Mouse (Mus musculus): ENCODE measurements around the gene Icam5. TPM values are rescaled to one million over a fixed set of nuclear protein-coding genes. Genes with fewer than 3 reads are reported as not detected.

Icam5 gene
- polyA plus RNA-seq, 1 experiment from 2014 or later = 0.63 TPM

GRCm38 (mm10) chr9:21030055-21030600, 1.7 kb upstream of the Icam5 start:
- H3K4me1 ChIP-seq (ENCODE audit: control insufficient read depth, insufficient read depth, low read length) = peaks cover 8% of the 10 kb centered on the region
- no peak for DNase-seq (ENCODE audit: low spot score)
- H3K36me3 ChIP-seq (ENCODE audit: control insufficient read depth, insufficient read depth, low read length) = no peaks in the 10 kb centered on the region
- H3K27ac ChIP-seq (ENCODE audit: low read depth, low read length) = no peak overlapping the region
- H3K9ac ChIP-seq (ENCODE audit: low read length) = no peak overlapping the region
- ATAC-seq = no peak
- no peaks in the 10 kb centered on the region for H3K9me3 ChIP-seq (replicated peaks; ENCODE audit: control insufficient read depth, low read length)
- WGBS = 25% methylated on average over 22 of the region's 22 CpGs
- peaks cover 55% of the 10 kb centered on the region for H3K27me3 ChIP-seq (replicated peaks; ENCODE audit: control insufficient read depth, insufficient read depth, low read length)
- no peak overlapping the region for H3K4me3 ChIP-seq (ENCODE audit: low read depth, low read length)
- H3K4me2 ChIP-seq (ENCODE audit: low read length) = peak overlapping the region; percentile 94; the same call in 1 of the 2 replicates

GRCm38 (mm10) chr9:21030781-21031250, 1.1 kb upstream of the Icam5 start:
- Histone ChIP-seq H3K27ac (ENCODE audit: low read depth, low read length) (no peak overlapping the region), H3K4me1 (ENCODE audit: control insufficient read depth, insufficient read depth, low read length) (peaks cover 8% of the 10 kb centered on the region), H3K4me3 (ENCODE audit: low read depth, low read length) (peak overlapping the region; percentile 42), H3K27me3 (replicated peaks; ENCODE audit: control insufficient read depth, insufficient read depth, low read length) (peaks cover 62% of the 10 kb centered on the region), H3K9me3 (replicated peaks; ENCODE audit: control insufficient read depth, low read length) (no peaks in the 10 kb centered on the region), H3K9ac (ENCODE audit: low read length) (no peak overlapping the region), H3K36me3 (ENCODE audit: control insufficient read depth, insufficient read depth, low read length) (no peaks in the 10 kb centered on the region), H3K4me2 (ENCODE audit: low read length) (peak overlapping the region; percentile 94)
- ATAC-seq (peak; percentile 47; the same call in 1 of the 2 replicates), DNase-seq (ENCODE audit: low spot score) (peak; percentile 83)
- under 1% methylated on average over 13 of the region's 13 CpGs for WGBS

- H3K4me1 ChIP-seq (ENCODE audit: control insufficient read depth, insufficient read depth, low read length) = peaks cover 8% of the 10 kb centered on the region
- H3K36me3 ChIP-seq (ENCODE audit: control insufficient read depth, insufficient read depth, low read length) = no peaks in the 10 kb centered on the region
- peak overlapping the region; percentile 52 for H3K9ac ChIP-seq (ENCODE audit: low read length)
- H3K9me3 ChIP-seq (replicated peaks; ENCODE audit: control insufficient read depth, low read length) = no peaks in the 10 kb centered on the region
- under 1% methylated on average over 36 of the region's 36 CpGs for WGBS
- peak overlapping the region; percentile 42 for H3K4me3 ChIP-seq (ENCODE audit: low read depth, low read length)
- peaks cover 68% of the 10 kb centered on the region for H3K27me3 ChIP-seq (replicated peaks; ENCODE audit: control insufficient read depth, insufficient read depth, low read length)
- H3K27ac ChIP-seq (ENCODE audit: low read depth, low read length) = no peak overlapping the region
- ATAC-seq = peak; percentile 64
- DNase-seq (ENCODE audit: low spot score) = peak; percentile 68
- peak overlapping the region; percentile 94 for H3K4me2 ChIP-seq (ENCODE audit: low read length)
Observed at GRCm38 (mm10) chr9:21031251-21031895, 500 bp upstream of the Icam5 start.

- H3K36me3 ChIP-seq (ENCODE audit: control insufficient read depth, insufficient read depth, low read length) = no peaks in the 10 kb centered on the region
- H3K4me2 ChIP-seq (ENCODE audit: low read length) = peak overlapping the region; percentile 94
- peaks cover 8% of the 10 kb centered on the region for H3K4me1 ChIP-seq (ENCODE audit: control insufficient read depth, insufficient read depth, low read length)
- H3K4me3 ChIP-seq (ENCODE audit: low read depth, low read length) = peak overlapping the region; percentile 42
- no peak overlapping the region for H3K9ac ChIP-seq (ENCODE audit: low read length)
- DNase-seq (ENCODE audit: low spot score) (no peak), ATAC-seq (no peak)
- peaks cover 79% of the 10 kb centered on the region for H3K27me3 ChIP-seq (replicated peaks; ENCODE audit: control insufficient read depth, insufficient read depth, low read length)
- no peak overlapping the region for H3K27ac ChIP-seq (ENCODE audit: low read depth, low read length)
- WGBS = 4% methylated on average over 7 of the region's 7 CpGs
- no peaks in the 10 kb centered on the region for H3K9me3 ChIP-seq (replicated peaks; ENCODE audit: control insufficient read depth, low read length)
Observed at GRCm38 (mm10) chr9:21032491-21032890, 618 bp downstream of the Icam5 start.

GRCm38 (mm10) chr9:21033136-21033535, 1.3 kb downstream of the Icam5 start:
- WGBS = 1% methylated on average over 34 of the region's 34 CpGs
- Histone ChIP-seq H3K27me3 (replicated peaks; ENCODE audit: control insufficient read depth, insufficient read depth, low read length) (peaks cover 85% of the 10 kb centered on the region), H3K4me1 (ENCODE audit: control insufficient read depth, insufficient read depth, low read length) (peaks cover 8% of the 10 kb centered on the region), H3K4me3 (ENCODE audit: low read depth, low read length) (peak overlapping the region; percentile 42), H3K9ac (ENCODE audit: low read length) (peak overlapping the region; percentile 32; the same call in 1 of the 2 replicates), H3K9me3 (replicated peaks; ENCODE audit: control insufficient read depth, low read length) (no peaks in the 10 kb centered on the region), H3K4me2 (ENCODE audit: low read length) (peak overlapping the region; percentile 94), H3K36me3 (ENCODE audit: control insufficient read depth, insufficient read depth, low read length) (no peaks in the 10 kb centered on the region), H3K27ac (ENCODE audit: low read depth, low read length) (no peak overlapping the region)
- DNase-seq (ENCODE audit: low spot score) = peak; percentile 75
- 0 out of 2 replicates have a peak, but pooled peaks have one; percentile 19 for ATAC-seq

- H3K36me3 ChIP-seq (ENCODE audit: control insufficient read depth, insufficient read depth, low read length) = no peaks in the 10 kb centered on the region
- H3K27ac ChIP-seq (ENCODE audit: low read depth, low read length) = no peak overlapping the region
- WGBS = 2% methylated on average over 17 of the region's 17 CpGs
- H3K4me3 ChIP-seq (ENCODE audit: low read depth, low read length) = no peak overlapping the region
- H3K9me3 ChIP-seq (replicated peaks; ENCODE audit: control insufficient read depth, low read length) = no peaks in the 10 kb centered on the region; the same call in 1 of the 2 replicates
- ATAC-seq (no peak), DNase-seq (ENCODE audit: low spot score) (no peak)
- H3K4me2 ChIP-seq (ENCODE audit: low read length) = no peak overlapping the region
- H3K9ac ChIP-seq (ENCODE audit: low read length) = no peak overlapping the region
- peaks cover 89% of the 10 kb centered on the region for H3K27me3 ChIP-seq (replicated peaks; ENCODE audit: control insufficient read depth, insufficient read depth, low read length)
- H3K4me1 ChIP-seq (ENCODE audit: control insufficient read depth, insufficient read depth, low read length) = peaks cover 6% of the 10 kb centered on the region
Observed at GRCm38 (mm10) chr9:21034481-21035085, 2.7 kb downstream of the Icam5 start.

- H3K4me2 ChIP-seq (ENCODE audit: low read length) = no peak overlapping the region
- DNase-seq (ENCODE audit: low spot score) (no peak), ATAC-seq (no peak)
- peaks cover 6% of the 10 kb centered on the region for H3K4me1 ChIP-seq (ENCODE audit: control insufficient read depth, insufficient read depth, low read length)
- no peaks in the 10 kb centered on the region; the same call in 1 of the 2 replicates for H3K9me3 ChIP-seq (replicated peaks; ENCODE audit: control insufficient read depth, low read length)
- peaks cover 88% of the 10 kb centered on the region for H3K27me3 ChIP-seq (replicated peaks; ENCODE audit: control insufficient read depth, insufficient read depth, low read length)
- H3K9ac ChIP-seq (ENCODE audit: low read length) = no peak overlapping the region
- H3K4me3 ChIP-seq (ENCODE audit: low read depth, low read length) = no peak overlapping the region
- no peaks in the 10 kb centered on the region for H3K36me3 ChIP-seq (ENCODE audit: control insufficient read depth, insufficient read depth, low read length)
- 13% methylated on average over 9 of the region's 9 CpGs for WGBS
- H3K27ac ChIP-seq (ENCODE audit: low read depth, low read length) = no peak overlapping the region
Observed at GRCm38 (mm10) chr9:21035586-21035985, 3.7 kb downstream of the Icam5 start.

- no peak for DNase-seq (ENCODE audit: low spot score)
- peaks cover 6% of the 10 kb centered on the region for H3K4me1 ChIP-seq (ENCODE audit: control insufficient read depth, insufficient read depth, low read length)
Observed at GRCm38 (mm10) chr9:21036161-21036560, 4.3 kb downstream of the Icam5 start.

More at GRCm38 (mm10) chr9:21036161-21036560, 4.3 kb downstream of the Icam5 start:
- Histone ChIP-seq H3K4me3 (ENCODE audit: low read depth, low read length) (no peak overlapping the region; the same call in 1 of the 2 replicates), H3K36me3 (ENCODE audit: control insufficient read depth, insufficient read depth, low read length) (no peaks in the 10 kb centered on the region), H3K9me3 (replicated peaks; ENCODE audit: control insufficient read depth, low read length) (no peaks in the 10 kb centered on the region; the same call in 1 of the 2 replicates), H3K27ac (ENCODE audit: low read depth, low read length) (no peak overlapping the region), H3K9ac (ENCODE audit: low read length) (no peak overlapping the region), H3K4me2 (ENCODE audit: low read length) (peak overlapping the region; percentile 55; the same call in 1 of the 2 replicates), H3K27me3 (replicated peaks; ENCODE audit: control insufficient read depth, insufficient read depth, low read length) (peaks cover 88% of the 10 kb centered on the region)
- WGBS = 6% methylated on average over 20 of the region's 20 CpGs
- ATAC-seq = no peak
